Mouse (Mus musculus) limb, embryonic 10.5 days (tissue): ENCODE data around the gene Prpsap1. TPM values are rescaled to one million over a fixed set of nuclear protein-coding genes. Genes with fewer than 3 reads are reported as not detected.

ENCODE experiments used
- DNase-seq: peaks from one replicate; pipeline ENCODE4 v3.0.0-alpha.2; 2017; ENCODE audit warnings: low spot score
- H3K27ac ChIP-seq: fragments of 300-500 bp; sonication (generic); 2 replicates; pipeline ENCODE4 v1.5.1; 2016; ENCODE audit warnings: mild to moderate bottlenecking
- H3K27me3 ChIP-seq: fragments of 300-500 bp; sonication (generic); 2 replicates; pipeline ENCODE4 v1.6.1; 2016; ENCODE audit warnings: low read depth, mild to moderate bottlenecking; ENCODE audit not compliant: poor library complexity, severe bottlenecking
- H3K36me3 ChIP-seq: fragments of 300-500 bp; sonication (generic); 2 replicates; pipeline ENCODE4 v1.6.1; 2016; ENCODE audit warnings: mild to moderate bottlenecking, moderate library complexity
- H3K4me1 ChIP-seq: fragments of 300-500 bp; sonication (generic); 2 replicates; pipeline ENCODE4 v1.6.1; 2016
- H3K4me3 ChIP-seq: fragments of 300-500 bp; sonication (generic); 2 replicates; pipeline ENCODE4 v1.5.1; 2016; ENCODE audit warnings: mild to moderate bottlenecking, moderate library complexity
- H3K9me3 ChIP-seq: fragments of 300-500 bp; sonication (generic); replicated peaks from 2 replicates; pipeline ENCODE4 v1.6.1; 2016; ENCODE audit warnings: mild to moderate bottlenecking
- WGBS: fragments of 180-500 bp; shearing (Covaris S2); methylation state at CpG from one replicate; pipeline ENCODE4 v1.1.7; 2016; 5-methylcytosine and 5-hydroxymethylcytosine counted together
- polyA plus RNA-seq: library from polyadenylated mRNA; unstranded; fragments of >200 nt; fragmentation: Nextera tagmentation; extraction: Ambion mirVana; gene quantifications from 2 replicates; pipeline ENCODE4 v1.2.1, GENCODE M21; 2016

Prpsap1 gene
- polyA plus RNA-seq = 203 and 209 TPM in 2 replicates

DNA sequence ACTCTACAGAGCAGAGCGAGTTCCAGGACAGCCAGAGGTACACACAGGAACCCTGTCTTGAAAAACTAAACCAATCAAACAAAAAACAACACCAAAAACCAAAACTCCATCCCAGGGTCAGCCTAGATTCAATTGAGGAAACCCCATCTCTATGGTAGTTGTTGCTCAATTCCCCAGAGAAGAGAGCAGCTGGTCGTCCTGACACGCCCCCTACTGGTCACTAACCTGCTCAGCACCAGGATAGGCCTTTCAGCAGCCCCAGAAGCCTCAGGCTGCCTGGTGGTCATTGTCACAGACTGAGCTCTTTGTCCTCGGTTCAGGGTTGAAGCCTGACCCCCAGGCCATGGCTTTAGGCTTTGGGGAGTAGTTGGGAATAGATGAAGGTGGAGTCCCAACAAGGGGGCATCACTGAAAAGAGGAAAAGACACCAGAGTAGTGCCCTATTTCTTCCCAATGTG is at the start of gene Prpsap1:
Gene Prpsap1, minus strand, starts transcription at position 408 of the 458 bp plus-strand sequence.
- Histone ChIP-seq H3K36me3 (0 out of 2 replicates have a peak, but pooled peaks cover under 1% of the 10 kb centered on the region), H3K27me3 (no peaks in the 10 kb centered on the region), H3K4me3 (no peak within 1 kb of the TSS), H3K9me3 (no peaks in the 10 kb centered on the region), H3K4me1 (peaks cover 14% of the 10 kb centered on the region), H3K27ac (no peak within 1 kb of the TSS)
- peak; percentile 63 for DNase-seq
- 32% methylated on average over 4 of the region's 4 CpGs for WGBS

DNA sequence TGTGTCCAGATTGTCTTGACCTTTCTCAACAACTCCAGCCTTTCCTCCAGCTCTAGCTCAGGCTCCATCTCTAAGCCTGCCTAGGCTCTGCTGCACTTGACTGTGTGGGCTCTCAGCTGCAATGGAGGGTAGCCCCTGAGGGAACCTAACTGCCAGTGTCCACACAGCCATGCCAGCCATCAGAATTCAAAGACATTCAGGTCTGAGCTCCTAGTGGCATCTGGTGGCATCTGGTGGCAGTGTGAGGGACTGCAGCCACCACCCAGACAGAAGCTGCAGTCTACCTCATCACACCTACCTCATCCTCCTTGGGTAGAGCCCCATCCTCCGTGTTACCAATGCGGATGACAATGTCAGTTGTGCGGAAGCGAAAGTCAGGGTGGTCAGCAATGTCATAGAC is 49.1 kb upstream of the Prpsap1 start:
- WGBS = 84% methylated on average over 4 of the region's 4 CpGs
- Histone ChIP-seq H3K4me1 (peaks cover 10% of the 10 kb centered on the region; the same call in 1 of the 2 replicates), H3K9me3 (no peaks in the 10 kb centered on the region), H3K27ac (no peak overlapping the region), H3K27me3 (no peaks in the 10 kb centered on the region), H3K36me3 (peaks cover 100% of the 10 kb centered on the region), H3K4me3 (no peak overlapping the region)
- no peak for DNase-seq

DNA sequence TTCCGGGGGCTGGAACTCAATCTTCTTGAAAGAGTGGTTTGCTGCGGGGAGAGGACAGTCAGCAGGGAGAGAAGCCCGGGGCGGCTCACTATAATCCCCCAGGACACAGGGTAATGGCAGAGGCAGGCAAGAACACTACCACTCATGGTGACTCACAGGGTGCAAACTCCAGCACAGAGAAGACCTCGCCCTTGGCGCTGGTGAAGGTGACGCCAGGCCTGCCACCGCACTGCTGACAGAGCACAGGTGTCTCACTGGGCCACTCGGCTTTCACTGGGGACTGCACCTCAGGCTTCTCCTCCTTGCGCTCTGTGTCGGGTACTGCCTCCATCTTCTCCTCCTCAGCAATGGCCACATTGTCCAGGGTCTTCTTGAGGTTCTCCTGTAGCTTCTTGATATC is 47.2 kb upstream of the Prpsap1 start:
- DNase-seq = no peak
- Histone ChIP-seq H3K4me1 (peaks cover 11% of the 10 kb centered on the region; the same call in 1 of the 2 replicates), H3K27ac (no peak overlapping the region), H3K9me3 (no peaks in the 10 kb centered on the region), H3K4me3 (no peak overlapping the region), H3K27me3 (0 out of 2 replicates have a peak, but pooled peaks cover under 1% of the 10 kb centered on the region), H3K36me3 (peaks cover 91% of the 10 kb centered on the region)
- 92% methylated on average over 11 of the region's 11 CpGs for whole genome bisulfite sequencing

DNA sequence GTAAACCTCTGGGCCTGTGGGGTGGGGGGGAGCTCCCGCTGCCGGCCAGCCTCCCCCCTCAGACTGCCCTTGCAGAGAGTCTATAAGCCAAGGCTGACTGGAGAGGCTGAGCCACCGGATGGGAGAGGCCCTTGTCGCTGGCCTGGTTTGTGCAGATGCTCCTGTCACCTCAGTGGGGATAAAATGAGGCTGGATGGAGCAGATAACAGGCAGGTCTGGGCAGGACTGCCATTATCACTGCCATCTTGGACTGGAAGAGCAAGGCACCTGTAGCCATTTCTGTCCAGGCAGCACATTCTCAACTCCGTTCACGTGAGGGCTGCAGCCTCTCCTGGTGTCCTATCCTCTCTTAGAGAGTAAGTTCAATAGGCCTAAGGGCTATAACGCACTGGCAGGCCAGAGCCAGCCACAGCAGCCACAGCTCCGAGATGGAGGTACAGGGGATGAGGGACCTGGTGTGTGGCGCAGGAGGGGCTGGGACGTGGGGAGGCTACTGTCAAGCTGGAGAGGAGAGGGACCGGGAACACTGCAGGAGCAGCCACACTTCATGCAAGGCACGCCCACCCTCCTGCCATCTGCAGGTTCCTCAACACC is 44.2 kb upstream of the Prpsap1 start:
- DNase-seq = no peak
- no peak overlapping the region for H3K4me3 ChIP-seq
- no peak overlapping the region for H3K27ac ChIP-seq
- WGBS = 82% methylated on average over 12 of the region's 12 CpGs
- peaks cover 62% of the 10 kb centered on the region for H3K36me3 ChIP-seq
- H3K9me3 ChIP-seq = no peaks in the 10 kb centered on the region
- peaks cover 30% of the 10 kb centered on the region for H3K27me3 ChIP-seq
- peaks cover 25% of the 10 kb centered on the region for H3K4me1 ChIP-seq

DNA sequence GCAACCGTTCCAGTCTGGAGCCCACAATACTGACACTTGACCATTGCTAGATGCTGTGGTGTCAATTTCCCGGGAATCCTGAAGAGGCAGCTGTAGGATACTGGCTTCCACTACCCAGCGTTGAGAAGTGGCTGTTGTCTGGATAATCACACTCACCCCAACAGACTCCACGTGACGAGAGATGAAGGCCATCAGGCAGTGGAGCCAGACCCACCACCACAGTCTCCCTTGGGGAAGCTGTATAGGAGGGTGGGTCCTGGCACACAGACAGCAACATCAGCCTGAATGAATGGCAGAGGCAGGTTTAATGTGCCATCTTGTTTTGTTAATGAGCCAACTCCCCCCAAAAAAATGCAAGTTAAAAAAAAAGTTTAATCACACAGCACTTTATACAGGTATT is 43.4 kb upstream of the Prpsap1 start:
- H3K27ac ChIP-seq = no peak overlapping the region
- H3K4me1 ChIP-seq = peaks cover 34% of the 10 kb centered on the region
- DNase-seq = no peak
- H3K9me3 ChIP-seq = no peaks in the 10 kb centered on the region
- H3K36me3 ChIP-seq = peaks cover 53% of the 10 kb centered on the region
- WGBS = 81% methylated on average over 5 of the region's 5 CpGs
- H3K4me3 ChIP-seq = no peak overlapping the region
- H3K27me3 ChIP-seq = peaks cover 39% of the 10 kb centered on the region

DNA sequence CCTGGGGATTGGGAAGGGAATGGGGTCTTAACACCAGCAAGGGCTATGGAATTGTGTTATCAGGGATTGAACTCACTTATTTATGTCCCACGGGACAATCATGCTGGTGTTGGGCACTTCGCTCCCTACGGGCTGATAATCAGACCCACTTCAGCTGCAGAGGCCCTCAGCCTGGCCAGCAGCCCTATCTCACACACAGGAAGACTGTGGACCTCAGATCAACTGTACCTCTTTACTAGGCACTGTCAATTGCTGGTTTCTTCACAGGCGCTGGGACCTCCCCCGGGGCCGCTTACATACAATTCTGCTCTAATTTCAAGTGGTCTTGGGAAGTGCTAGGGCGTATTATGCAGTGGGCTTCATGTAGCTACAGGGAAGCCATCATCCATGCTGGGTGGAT is 42.7 kb upstream of the Prpsap1 start:
- Histone ChIP-seq H3K4me1 (peaks cover 41% of the 10 kb centered on the region), H3K4me3 (no peak overlapping the region), H3K9me3 (no peaks in the 10 kb centered on the region), H3K27ac (no peak overlapping the region), H3K27me3 (peaks cover 46% of the 10 kb centered on the region), H3K36me3 (peaks cover 46% of the 10 kb centered on the region)
- DNase-seq = no peak
- 88% methylated on average over 7 of the region's 7 CpGs for WGBS

DNA sequence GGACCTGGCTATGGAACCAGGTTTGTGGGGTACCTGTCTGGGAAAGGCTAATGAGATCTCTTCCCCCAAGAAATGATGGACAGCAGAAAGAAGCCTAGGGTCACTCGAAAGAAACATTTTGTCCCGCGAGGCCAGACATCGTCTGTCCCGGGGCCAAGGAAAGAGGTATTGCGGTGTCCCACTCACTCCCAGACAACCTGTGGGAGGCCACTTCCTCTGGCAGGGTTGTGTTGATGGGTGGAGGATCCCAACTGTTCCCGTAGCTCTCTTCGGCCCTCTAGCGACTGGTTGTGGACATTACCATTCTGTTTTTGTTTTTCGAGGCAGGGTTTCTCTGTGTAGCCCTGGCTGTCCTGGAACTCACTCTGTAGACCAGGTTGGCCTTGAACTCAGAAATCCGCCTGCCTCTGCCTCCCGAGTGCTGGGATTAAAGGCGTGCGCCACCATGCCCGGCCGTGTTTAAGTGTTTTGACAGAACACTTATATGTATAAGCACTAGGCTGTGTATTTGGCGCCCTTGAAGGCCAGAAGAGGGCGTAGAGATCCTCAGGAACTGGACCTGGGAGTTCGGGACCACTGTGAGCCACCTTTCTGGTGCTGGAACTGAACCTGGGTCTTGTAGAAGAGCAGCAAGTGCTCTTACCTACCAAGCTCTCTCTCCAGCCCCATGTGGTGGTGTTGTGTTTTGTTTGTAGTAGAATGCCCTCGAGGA is 40.3 kb upstream of the Prpsap1 start:
- 20% methylated on average over 20 of the region's 20 CpGs for whole genome bisulfite sequencing

DNA sequence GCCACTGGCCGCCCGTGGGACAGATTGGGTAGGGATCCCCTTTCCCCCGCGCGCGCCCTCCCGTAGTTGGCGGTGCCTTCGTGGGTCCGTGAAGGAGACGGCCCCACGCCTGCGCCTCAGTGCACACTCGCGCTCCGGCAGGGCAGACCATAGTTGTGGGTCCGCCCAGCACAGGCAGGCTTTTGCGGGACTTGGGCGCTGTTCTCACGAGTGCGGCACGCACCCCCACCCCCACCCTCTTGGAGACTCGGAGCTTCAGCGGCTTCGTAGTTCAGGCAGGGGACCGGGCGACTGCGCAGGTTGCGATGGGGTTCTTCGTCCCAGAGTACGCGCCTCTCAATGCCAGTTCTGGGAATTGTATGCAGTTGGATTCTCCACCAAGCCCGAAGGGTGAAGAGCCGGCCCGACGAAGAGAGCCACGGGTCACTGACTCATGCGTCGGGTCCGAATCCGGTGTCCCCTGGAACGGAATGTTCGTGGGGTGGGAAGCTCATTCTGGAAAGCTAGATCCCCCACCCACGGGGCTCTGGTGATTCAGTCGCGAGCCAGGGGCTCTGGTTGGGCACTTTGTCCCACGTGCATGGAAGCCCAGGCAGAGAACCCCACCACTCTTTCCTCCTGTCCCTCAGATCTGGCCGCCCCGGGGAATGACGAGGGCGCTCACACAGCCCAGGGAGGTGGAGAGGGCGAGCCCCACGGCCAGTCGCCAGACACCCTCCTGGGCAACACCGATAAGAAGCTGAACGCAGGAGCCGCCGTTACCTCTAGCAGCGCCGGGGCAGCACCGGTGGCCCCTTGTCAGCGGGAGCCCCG is 39.5 kb upstream of the Prpsap1 start:
- H3K4me3 ChIP-seq = peak overlapping the region; percentile 68
- peak overlapping the region; percentile 65 for H3K27ac ChIP-seq
- DNase-seq = peak; percentile 69
- no peaks in the 10 kb centered on the region for H3K9me3 ChIP-seq
- H3K4me1 ChIP-seq = peaks cover 50% of the 10 kb centered on the region
- under 1% methylated on average over 63 of the region's 63 CpGs for WGBS
- H3K27me3 ChIP-seq = peaks cover 77% of the 10 kb centered on the region
- peaks cover 15% of the 10 kb centered on the region for H3K36me3 ChIP-seq

More for the DNA sequence above, 40.3 kb upstream of the Prpsap1 start:
- DNase-seq = peak; percentile 81
- Histone ChIP-seq H3K4me1 (peaks cover 57% of the 10 kb centered on the region), H3K27ac (peak overlapping the region; percentile 65; the same call in 1 of the 2 replicates), H3K36me3 (peaks cover 22% of the 10 kb centered on the region), H3K4me3 (peak overlapping the region; percentile 68), H3K9me3 (no peaks in the 10 kb centered on the region), H3K27me3 (peaks cover 70% of the 10 kb centered on the region)

DNA sequence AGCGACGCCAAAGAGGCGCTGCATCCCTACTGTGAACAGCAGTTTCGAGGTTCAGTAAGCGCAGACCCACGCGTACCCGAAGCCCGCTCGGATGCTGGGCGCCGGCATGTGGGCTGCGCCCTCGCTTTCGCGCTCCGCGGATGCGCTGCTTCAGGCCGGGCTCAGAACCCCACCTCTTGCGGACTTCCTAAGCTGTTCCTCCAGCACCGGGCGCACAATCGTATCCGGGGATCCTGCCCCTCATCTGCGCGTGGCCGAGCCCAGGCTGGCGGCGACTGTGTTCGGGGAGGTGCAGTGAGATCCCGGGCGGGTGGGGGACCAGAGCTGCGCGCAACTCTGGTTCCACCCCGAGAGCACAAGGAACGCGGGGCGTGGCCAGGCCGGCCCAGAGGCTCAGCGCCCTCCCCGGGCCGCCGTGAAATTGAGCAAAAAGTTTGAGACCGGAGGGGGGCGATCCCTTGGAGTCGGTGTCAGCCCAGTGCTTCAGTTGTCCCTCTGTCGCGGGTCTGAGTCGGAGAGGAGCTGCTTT is 38.9 kb upstream of the Prpsap1 start:
- Histone ChIP-seq H3K4me1 (peaks cover 50% of the 10 kb centered on the region), H3K36me3 (peaks cover 8% of the 10 kb centered on the region), H3K4me3 (peak overlapping the region; percentile 68), H3K27me3 (peaks cover 83% of the 10 kb centered on the region), H3K9me3 (no peaks in the 10 kb centered on the region), H3K27ac (peak overlapping the region; percentile 65)
- under 1% methylated on average over 50 of the region's 50 CpGs for WGBS
- DNase-seq = peak; percentile 76

DNA sequence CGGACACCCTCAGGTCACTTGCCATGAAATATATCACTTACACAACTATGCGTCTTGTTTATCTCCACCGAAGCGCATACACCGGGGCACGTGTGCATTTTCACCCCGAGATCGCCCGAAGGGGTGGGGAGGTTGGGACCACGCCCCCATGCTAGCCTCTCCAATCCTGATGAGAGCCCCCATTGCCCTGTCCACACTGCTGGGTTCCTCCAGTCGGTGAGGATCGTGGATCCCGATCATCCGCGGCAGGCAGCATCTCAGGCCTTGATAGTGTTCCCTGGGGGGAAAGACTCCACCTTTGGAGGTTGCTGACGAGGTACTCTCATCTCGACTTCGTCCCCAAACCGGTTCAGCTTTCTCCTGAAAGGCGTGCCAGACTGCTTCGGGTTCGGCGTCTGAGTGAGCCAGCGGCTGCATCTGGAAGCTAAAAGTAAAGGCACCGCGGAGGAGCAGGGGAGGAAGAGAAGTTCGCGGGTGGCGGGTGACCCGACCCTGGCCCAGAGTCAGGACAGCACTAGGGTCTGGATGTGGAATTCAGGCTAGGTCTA is 38.3 kb upstream of the Prpsap1 start:
- H3K4me3 ChIP-seq = peak overlapping the region; percentile 68
- DNase-seq = peak; percentile 71
- H3K9me3 ChIP-seq = no peaks in the 10 kb centered on the region
- peak overlapping the region; percentile 65 for H3K27ac ChIP-seq
- under 1% methylated on average over 30 of the region's 30 CpGs for WGBS
- peaks cover 50% of the 10 kb centered on the region for H3K4me1 ChIP-seq
- peaks cover 88% of the 10 kb centered on the region for H3K27me3 ChIP-seq
- peaks cover 6% of the 10 kb centered on the region for H3K36me3 ChIP-seq

DNA sequence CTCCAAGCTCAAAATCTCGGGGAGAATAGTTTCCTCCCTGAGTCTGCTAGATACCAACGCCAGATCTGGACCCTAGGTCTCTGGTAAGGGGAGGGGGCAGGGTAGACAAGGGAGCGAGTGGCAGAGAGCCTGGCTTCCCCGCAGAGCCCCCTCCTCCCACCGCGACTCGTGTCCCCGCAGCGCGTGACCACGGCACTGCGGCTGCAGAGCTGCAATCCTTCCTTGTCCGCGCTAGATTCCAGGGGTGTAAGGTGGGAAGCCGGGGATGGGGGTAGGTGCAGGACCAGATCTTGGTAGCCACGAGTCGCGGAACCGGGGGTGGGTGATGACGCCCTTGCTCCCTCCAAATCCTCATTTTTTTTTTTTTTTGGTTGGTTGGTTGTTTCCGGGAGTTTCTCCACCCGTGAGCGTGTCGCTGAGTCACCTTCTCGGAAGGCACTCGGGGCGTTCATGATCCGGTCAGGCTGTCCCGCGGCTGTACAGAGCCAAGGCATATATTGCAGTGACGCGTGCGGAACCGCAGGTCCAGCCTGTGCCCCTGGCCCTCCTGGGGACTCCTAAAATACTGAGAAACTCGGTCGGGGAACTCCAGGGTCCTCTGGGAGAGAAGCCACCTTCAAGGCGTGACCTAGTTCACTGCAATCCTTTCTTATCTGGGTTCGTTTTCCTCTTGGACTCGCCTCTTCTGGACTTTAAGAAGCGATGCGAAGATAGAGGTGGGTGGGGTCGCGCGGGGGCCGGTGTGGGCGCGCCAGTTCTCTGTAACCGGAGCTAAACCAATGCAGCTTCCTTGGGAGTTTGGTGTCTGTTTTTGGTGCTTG is 37.6 kb upstream of the Prpsap1 start:
- Histone ChIP-seq H3K4me3 (peak overlapping the region; percentile 68), H3K27ac (peak overlapping the region; percentile 54; the same call in 1 of the 2 replicates), H3K4me1 (peaks cover 50% of the 10 kb centered on the region), H3K36me3 (no peaks in the 10 kb centered on the region; the same call in 1 of the 2 replicates), H3K27me3 (peaks cover 93% of the 10 kb centered on the region), H3K9me3 (no peaks in the 10 kb centered on the region)
- peak; percentile 56 for DNase-seq
- 3% methylated on average over 48 of the region's 48 CpGs for WGBS
